Mouse (Mus musculus): ENCODE data around the gene Cish. TPM values are rescaled to one million over a fixed set of nuclear protein-coding genes. Genes with fewer than 3 reads are reported as not detected.
A peak's percentile ranks its signal among the peaks of the same experiment; 100 is the strongest.

Cish gene
- total RNA-seq, 2 experiments from 2014 or later: 2.3 to 100 TPM

GRCm38 (mm10) chr9:107323558-107323957, 27.7 kb downstream of the Cish start:
- DNase-seq: peak; percentile 93

- peak; percentile 63 for DNase-seq
Measured at GRCm38 (mm10) chr9:107324799-107325561, 29.2 kb downstream of the Cish start.

DNA sequence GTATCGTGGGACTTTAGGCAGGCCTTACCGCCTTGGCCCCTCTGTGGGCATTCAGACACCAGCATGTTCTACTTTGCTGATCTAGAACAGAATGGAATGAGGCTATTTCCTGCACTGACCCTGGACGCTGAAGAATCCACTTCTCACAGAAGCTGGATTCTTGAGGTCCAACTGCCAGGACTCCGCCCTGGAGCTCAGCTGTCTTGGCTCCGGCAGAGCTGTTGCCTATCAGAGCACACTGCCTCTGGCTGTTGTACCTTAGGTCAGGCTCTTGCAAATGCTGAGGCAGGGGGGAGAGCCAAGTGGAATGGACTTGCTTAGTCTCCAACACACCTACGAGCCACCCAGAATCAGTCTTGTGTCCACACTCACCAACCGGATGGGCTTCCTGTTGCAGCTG, 30.1 kb downstream of the Cish start:
- DNase-seq: peak; percentile 69

- DNase-seq: no peak
Measured at GRCm38 (mm10) chr9:107327879-107328620, 32.2 kb downstream of the Cish start.

DNA sequence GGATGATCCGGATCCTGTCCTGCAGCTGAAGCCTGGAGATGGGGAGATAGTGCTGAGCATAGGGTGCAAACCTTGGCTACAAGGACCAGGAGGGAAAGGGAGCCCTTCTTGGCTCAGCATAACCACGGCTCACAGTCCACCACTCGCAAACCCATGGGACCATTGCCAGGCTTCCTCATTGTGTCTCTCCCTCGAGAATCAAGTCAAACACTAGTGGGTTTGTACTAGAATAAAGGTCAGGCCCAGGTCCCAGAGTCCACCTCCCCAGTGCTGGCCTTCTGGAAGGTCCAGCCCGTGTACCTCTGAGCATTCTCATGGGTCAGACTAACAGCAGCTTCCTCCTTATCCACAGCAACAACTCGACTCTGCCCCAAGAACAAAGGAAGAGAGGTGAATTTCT, 35.0 kb downstream of the Cish start:
- no peak for DNase-seq

- no peak for DNase-seq
Measured at GRCm38 (mm10) chr9:107333686-107334085, 37.9 kb downstream of the Cish start.

DNA sequence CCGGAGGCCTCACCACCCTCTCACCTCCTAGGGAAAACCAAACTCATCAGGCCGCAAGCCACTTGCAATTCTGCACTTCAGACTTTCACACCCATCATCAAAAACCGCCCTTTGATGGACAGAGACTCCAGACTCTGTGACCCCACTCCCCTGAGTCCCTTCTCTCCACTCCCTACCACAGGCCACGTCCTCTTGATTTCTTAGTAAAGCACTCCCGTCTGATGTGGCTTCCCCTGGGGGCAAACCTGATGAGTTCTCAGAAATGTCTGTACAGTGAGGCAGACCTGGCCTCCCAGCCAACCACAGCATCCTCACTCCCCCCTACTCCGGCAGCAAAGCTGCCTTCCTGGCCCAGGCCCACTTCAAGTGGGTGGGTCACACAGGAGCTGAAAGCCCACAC, 38.5 kb downstream of the Cish start:
- no peak for DNase-seq

DNA sequence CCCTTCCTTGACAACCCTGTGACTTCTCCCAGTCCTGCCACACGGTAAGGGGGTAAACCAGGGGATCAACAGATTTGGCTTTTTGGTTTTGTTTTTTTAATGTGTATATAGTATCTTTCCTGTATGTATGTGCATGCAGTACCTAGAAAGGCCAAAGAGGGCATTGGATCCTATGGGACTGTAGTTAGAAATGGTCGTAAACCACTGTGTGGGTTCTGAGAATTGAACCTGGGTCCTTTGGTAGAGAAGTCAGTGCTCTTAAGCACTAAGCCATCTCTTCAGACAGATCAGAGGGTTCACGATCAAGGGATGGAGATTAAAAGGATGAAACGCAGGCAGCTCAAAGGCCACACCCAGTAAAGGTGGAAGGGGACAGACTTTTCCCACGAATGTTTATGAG, 39.2 kb downstream of the Cish start:
- no peak for DNase-seq

DNA sequence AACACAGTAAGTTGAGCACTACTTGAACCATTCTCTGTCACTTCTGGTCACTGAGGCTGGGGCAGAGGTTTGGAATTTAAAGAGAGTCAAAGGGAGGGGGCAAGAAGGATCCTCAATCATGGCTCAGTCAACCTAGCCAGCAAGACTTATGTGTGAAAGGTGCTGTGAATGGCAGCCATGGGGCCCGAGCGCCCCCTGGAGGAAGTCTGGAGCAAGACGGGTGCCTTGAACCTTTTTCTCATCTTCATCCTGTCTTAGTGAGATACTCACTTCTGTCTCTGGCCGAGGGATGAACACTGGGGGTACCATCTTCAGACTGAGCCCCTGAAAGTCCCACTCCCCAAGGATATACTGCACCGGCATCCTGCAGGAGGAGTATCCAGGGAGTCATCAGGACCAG, 40.1 kb downstream of the Cish start:
- peak; percentile 57 for DNase-seq

DNA sequence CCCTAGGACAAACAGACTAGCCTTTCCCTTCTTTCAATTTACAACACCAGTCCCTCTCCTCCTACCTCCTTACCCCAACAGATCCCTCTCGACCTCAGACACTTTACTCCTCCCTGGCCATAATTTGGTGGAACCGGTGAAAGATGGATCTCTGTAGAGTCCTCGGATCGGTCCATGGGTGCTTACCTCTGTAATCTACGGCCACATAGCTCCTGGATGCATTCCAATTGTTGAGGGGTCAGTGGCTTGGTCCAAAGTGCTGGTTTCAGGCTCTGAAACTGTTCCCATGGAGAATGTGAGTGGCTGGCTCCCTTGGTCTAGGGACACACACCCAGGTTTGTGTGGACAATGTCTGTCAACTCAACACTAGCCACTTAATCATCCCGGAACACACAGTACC, 40.6 kb downstream of the Cish start:
- DNase-seq: no peak

DNA sequence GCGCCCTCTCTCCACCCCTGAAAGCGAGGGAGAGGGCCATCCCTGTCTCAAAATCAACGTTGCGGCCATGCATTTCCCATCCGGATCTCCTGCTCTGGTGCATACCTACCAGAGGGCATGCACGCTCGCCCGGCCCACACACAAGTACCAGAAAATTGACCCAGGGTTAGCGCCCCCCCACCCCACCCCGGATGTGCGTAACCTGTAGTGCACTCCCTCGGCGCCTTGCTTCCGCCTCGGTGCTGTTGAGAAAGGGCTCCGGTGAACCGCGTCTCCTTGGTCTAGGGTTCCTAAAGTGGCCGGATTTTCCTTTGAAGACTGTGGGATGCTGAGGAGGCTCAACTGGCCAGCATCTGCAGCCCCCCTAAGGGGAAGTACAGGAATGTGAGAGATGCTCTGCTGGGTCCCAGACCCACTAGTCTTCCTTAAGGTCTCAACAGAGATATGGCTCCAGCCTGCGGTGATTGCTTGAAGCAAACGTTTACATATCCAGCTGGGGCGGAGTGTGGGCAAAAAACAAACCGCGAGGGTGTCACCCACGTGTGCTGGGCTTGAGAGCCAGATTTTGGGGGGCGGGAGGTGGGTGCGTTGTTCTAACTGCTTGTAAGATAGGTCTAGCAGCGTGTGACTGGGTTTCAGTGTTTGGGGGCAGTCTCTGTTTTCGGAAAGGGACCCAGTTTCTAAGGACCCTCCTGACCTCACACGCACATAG, 42.5 kb downstream of the Cish start, which contains the start of gene Hemk1:
TSS of gene Hemk1 (minus strand) at position 179 of the 712 bp plus-strand sequence.
- peak; percentile 60 for DNase-seq

DNA sequence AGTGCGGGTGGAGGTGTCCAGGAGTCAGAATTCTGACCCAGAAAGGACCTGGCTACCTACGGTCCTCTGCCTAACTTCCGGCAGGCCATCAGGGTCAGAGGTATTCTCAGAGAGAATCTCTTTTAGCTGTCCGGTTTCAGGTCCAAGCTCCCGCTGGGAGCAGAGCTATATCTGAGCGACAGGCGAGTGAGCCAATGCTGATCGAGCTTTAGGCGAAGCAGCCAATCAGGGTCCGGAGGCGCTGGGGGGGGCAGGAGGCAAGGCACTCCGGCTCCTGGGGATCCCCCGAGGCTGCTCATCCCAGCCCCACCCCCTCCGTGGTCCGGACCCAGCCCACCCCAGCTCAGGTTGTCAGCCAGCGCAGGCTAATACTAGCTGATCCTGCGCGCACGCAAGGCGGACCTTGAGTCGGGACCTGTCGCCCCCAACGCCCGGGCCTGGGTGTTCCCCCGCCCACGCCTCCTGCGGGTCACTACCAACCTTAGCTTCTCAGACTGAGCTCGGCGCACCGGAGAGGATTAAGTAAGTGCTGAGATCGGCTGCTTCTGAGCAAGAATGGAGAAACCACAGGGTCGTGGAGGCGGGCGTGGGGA, 44.5 kb downstream of the Cish start, which contains the start of gene 6430571L13Rik:
TSS of gene 6430571L13Rik (plus strand) at position 336 of the 593 bp plus-strand sequence.
- peak; percentile 95 for DNase-seq

GRCm38 (mm10) chr9:107340911-107341645, 45.3 kb downstream of the Cish start:
- DNase-seq: peak; percentile 36

DNA sequence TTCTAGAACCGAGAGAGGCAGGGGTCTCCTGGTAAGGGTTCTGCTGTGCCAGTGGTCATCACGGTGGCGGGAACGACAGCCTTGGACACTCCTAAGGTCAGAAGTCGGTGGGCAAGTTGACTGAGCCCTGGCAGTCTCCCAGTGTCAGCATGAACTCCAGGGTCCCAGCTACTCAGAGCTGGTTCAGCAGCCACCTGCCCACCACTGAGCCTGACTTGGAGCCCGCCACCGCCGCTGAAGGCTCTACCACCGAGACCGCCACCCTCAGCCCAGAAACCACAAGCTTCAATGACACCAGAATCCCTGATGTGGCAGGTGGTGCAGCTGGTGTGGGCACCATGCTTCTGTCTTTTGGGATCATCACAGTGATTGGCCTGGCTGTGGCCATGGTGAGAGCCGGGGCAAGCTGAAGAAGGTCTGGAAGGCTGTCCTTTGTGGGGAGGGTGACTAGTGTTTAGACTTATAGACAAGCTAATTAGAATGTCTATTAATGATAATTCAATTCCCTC, 46.4 kb downstream of the Cish start:
- no peak for DNase-seq

- peak; percentile 49 for DNase-seq
Measured at GRCm38 (mm10) chr9:107343146-107343943, 47.5 kb downstream of the Cish start.

GRCm38 (mm10) chr9:107344027-107344426, 48.2 kb downstream of the Cish start:
- DNase-seq: no peak

DNA sequence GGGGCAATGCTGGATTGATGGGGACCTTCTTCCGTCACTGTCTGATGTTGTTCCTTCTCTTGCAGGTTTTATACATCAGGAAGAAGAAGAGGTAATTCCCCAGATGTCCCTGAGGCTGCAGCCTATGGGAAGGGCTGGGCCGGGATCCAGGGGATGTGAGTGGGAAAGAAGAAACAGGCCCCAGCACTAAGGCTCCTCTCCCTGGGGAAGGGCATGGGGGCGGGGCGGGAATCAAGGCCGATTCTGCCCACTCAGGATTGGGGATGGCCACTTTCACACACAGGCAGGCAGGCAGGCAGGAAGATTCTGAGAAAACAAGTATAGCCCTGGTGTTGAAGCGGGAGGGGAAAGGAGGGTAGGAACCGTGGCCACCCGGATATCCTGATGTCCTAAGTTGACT, 50.3 kb downstream of the Cish start:
- DNase-seq: no peak

GRCm38 (mm10) chr9:107347586-107348183, 51.9 kb downstream of the Cish start:
- DNase-seq: peak; percentile 43

DNA sequence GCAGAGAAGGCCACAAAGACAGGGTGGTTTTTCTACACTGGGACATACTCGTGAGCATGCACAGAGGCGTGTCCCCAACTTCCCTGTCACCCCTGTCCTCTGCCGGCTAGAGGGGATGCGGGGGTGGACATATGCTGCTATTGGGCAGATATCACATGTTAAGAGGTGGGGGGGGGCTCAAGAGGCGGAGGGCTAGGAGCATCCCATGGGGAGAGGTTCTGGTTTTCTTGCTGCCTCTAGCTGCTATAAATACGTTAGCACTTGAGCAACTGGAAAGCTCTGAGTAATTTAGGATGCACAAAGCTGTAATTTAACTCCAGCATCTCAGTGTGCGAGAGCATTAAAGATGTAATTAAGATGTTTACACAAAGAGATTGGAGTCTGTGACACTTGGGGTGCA, 53.5 kb downstream of the Cish start:
- no peak for DNase-seq

Measured in gastrocnemius, postnatal 25 days (tissue).